Mouse (Mus musculus): ENCODE results near the gene Atp5d. TPM values are rescaled to one million over a fixed set of nuclear protein-coding genes. Genes with fewer than 3 reads are reported as not detected.

The Atp5d gene
- polyA plus RNA-seq, 1 experiment, result 445 TPM

DNA sequence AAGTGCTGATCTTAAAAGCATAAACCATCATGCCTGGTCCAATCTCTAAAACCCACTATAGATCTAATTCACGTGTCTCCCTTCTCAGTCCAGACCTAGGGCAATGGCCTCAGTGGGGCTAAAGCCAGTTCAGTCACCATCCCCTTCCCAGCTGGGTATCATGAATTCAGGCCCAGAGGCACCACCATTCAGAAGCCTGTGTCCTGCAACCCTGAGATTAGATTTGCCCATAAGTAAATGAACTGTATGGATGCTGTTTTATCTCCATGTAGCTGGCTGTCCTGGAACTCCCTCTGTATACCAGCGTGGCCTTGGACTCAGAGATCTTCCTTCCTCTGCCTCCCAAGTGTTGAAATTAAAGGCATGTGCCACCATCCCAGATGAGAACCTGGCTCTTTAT, 35.4 kb upstream of the Atp5d start:
- TF ChIP-seq POLR2A (IDR thresholded peaks at IDR 0.05; ENCODE audit: borderline replicate concordance, extremely low read depth, insufficient read depth, insufficient read length, poor library complexity, severe bottlenecking) (no peak), CTCF (IDR thresholded peaks at IDR 0.05; ENCODE audit: borderline replicate concordance, extremely low read depth, insufficient read depth, insufficient read length) (no peak)
- no peak for DNase-seq (ENCODE audit: low read depth)

DNA sequence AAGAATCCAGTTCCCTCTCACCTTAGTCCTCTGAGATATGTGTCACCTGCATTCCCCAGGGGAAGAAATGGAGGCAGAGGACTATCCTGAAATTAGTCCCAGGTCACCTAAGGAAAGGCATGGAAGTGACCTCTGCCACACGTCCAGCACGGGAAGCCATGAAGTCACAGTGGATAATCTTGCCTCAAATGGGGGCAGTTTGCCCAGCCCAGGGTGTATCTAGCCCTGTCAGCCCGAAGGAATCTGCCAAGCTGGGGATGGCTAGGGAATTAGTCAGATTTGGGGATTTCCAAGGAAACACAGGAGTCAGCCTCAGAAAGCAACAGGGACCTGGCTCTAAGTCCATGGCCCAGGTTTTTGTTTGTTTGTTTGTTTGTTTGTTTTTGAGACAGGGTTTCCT, 34.3 kb upstream of the Atp5d start:
- TF ChIP-seq CTCF (IDR thresholded peaks at IDR 0.05; ENCODE audit: borderline replicate concordance, extremely low read depth, insufficient read depth, insufficient read length) (no peak), POLR2A (IDR thresholded peaks at IDR 0.05; ENCODE audit: borderline replicate concordance, extremely low read depth, insufficient read depth, insufficient read length, poor library complexity, severe bottlenecking) (no peak)
- no peak for DNase-seq (ENCODE audit: low read depth)

DNA sequence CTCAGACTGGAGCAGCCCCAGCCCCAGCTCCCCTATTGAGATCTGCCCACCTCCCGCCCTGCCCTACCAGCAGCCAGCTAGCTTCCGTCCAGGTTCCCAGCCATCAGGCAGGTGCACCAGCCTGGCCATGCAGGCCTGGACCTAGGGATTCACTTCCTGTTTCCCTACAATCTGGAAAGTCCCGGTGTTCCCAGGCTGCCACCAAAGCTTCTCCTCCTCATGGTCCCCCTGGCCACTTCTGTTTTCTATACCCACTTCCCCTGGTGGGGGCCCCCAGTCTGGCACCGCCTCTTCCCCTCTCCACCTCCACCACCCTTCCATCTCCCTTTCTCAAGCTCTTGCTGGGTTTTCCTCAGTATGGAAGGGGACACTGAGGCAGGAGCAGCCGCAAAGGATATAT, 33.0 kb upstream of the Atp5d start, which contains the start of gene Sbno2:
TSS of gene Sbno2 (minus strand) at position 112 of the 400 bp plus-strand sequence.
- no peak for DNase-seq (ENCODE audit: low read depth)
- no peak for TF ChIP-seq CTCF (IDR thresholded peaks at IDR 0.05; ENCODE audit: borderline replicate concordance, extremely low read depth, insufficient read depth, insufficient read length)
- no peak for TF ChIP-seq POLR2A (IDR thresholded peaks at IDR 0.05; ENCODE audit: borderline replicate concordance, extremely low read depth, insufficient read depth, insufficient read length, poor library complexity, severe bottlenecking)

DNA sequence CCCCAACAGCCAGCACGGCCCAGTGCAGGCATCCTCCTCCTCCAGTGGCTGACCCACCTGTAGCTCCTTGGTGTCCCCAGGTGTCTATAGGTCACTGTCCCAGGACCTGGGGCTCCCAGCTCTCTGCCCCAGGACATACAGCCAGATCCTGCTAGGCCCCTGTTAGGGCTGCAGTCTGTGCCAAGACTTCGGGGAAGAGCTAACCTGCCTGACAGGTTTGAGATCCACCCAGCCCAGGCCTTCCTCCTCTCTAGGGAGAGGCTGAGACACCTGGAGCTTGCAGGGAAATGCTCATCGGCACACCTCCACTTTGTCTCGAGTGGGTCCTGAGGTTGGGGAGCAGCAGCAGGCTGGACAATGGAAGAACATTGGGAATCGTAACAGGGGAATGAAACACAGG, 32.5 kb upstream of the Atp5d start:
- no peak for DNase-seq (ENCODE audit: low read depth)

DNA sequence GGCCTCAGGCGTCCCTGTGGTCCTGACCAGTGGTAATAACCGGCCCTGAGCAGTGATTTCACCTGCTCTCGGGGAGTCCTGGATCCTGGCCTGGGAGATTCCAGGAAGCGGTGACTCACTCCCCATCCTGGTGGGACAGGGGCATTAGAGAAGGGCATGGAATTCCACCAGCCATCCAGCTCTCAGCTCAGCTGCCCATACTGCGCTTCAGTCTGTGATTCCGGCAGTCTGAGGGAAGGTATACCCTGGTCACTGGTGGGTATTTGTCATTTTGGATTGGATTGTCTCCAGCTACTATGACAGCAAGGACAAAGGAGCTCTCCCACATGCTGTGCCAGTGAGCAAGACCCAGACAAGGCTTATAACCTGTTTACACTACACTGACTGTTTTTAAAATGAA, 30.8 kb upstream of the Atp5d start:
- DNase-seq (ENCODE audit: low read depth), result no peak
- TF ChIP-seq CTCF (IDR thresholded peaks at IDR 0.05; ENCODE audit: borderline replicate concordance, extremely low read depth, insufficient read depth, insufficient read length) (no peak), POLR2A (IDR thresholded peaks at IDR 0.05; ENCODE audit: borderline replicate concordance, extremely low read depth, insufficient read depth, insufficient read length, poor library complexity, severe bottlenecking) (no peak)

More for the DNA sequence above, 32.5 kb upstream of the Atp5d start:
- no peak for TF ChIP-seq CTCF (IDR thresholded peaks at IDR 0.05; ENCODE audit: borderline replicate concordance, extremely low read depth, insufficient read depth, insufficient read length)
- TF ChIP-seq POLR2A (IDR thresholded peaks at IDR 0.05; ENCODE audit: borderline replicate concordance, extremely low read depth, insufficient read depth, insufficient read length, poor library complexity, severe bottlenecking), result no peak

DNA sequence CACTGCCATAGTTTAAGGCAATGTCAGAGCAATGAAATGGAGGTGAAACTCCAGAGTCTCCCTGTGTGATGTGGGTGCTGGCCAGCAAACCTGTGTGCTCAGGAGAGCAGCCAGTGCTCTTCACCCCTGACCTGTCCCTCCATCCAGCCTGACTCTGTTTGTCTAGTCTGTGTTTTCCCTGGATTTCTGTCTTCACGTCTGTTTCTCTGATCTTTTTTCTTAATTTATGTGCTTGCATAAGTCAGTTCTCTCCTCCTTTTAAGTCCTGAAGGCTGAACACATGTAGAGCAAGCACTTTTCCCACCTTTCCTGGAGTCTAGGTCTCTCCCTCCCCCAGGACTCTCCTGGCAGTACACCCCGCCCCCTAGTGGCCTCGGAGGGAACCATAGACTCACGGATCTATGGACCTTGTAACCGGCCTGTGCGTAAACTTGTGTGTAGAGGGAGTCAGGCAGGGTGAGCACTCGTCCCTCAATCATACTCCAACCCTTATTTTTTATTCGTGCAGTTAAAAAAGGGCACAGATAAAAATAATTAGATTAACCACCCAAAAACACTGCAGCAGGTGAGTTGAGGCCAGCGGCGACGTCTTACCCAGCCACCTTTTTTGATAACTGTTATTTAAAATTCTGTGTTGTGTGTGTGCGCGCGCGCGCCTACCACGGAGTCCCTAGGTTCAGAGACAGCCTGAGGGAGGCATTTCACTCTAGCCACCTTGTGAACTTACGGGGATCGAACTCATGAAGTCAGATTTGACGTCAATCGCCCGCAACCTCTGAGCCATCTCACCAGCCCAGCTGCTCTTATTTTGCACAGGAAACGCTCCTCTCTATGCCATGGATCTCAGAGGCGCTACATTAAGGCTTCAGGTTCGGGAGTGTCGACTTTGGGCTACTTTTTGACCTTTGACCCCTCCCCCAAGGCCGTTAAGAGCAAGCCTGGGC, 23.8 kb upstream of the Atp5d start:
- DNase-seq (ENCODE audit: low read depth), result peak; percentile 92
- TF ChIP-seq CTCF (IDR thresholded peaks at IDR 0.05; ENCODE audit: borderline replicate concordance, extremely low read depth, insufficient read depth, insufficient read length), result peak; percentile 97
- no peak for TF ChIP-seq POLR2A (IDR thresholded peaks at IDR 0.05; ENCODE audit: borderline replicate concordance, extremely low read depth, insufficient read depth, insufficient read length, poor library complexity, severe bottlenecking)

DNA sequence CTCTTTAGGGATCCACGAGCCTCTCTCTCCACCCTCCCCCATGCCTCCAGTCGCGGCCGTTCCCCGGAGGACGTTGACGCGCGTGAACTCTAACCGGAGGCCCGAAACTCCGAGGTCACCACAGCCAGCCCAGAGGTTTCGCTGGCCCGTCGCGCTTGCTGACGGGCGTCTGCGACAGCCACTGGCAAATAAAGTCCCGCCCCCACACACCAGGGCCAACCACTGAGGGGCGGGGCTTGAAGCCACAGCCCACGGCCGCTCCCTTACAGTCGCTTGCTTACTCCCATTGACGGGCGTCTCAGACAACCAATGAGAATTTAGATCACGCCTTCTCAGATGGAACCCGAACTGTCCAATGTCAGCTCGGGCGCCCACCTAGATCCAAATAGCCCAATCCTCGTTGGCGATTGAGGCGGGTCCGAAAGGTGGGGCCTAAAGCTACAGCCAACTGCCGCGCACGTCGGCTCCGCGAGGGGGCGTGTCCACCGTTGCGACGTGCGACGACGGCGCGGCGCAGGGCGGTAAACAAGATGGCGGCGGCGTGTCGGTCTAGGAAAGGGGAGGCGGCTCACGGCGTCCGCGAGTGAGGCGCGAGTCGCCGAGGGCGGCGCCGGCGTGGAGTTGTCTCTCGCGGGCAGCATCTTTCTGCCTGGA, 23.0 kb upstream of the Atp5d start, which contains the start of gene Stk11:
TSS of gene Stk11 (plus strand) at position 514 of the 654 bp plus-strand sequence.
- TF ChIP-seq CTCF (IDR thresholded peaks at IDR 0.05; ENCODE audit: borderline replicate concordance, extremely low read depth, insufficient read depth, insufficient read length) (no peak), POLR2A (IDR thresholded peaks at IDR 0.05; ENCODE audit: borderline replicate concordance, extremely low read depth, insufficient read depth, insufficient read length, poor library complexity, severe bottlenecking) (peak; percentile 85)
- peak; percentile 100 for DNase-seq (ENCODE audit: low read depth)

DNA sequence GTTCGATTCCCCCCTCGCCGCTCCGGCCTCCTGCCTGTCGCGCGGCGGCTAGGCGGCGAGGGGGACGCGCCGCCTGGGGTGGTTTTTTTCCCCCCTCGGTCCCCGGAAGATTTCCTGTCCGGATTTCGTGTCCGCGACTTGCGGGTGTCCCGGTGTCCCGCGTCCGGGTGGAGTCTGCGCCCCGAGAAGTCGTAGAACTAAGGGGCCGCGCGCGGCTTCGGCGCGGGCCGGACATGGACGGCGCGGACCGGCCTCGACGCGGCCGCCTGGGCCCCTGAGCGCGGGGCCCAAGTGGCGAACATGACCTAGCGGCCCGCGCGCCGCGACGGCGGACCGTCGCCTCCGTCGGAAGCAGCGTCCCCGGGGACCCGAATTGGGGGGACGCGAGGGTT, 22.5 kb upstream of the Atp5d start:
- TF ChIP-seq POLR2A (IDR thresholded peaks at IDR 0.05; ENCODE audit: borderline replicate concordance, extremely low read depth, insufficient read depth, insufficient read length, poor library complexity, severe bottlenecking), result no peak
- no peak for DNase-seq (ENCODE audit: low read depth)

DNA sequence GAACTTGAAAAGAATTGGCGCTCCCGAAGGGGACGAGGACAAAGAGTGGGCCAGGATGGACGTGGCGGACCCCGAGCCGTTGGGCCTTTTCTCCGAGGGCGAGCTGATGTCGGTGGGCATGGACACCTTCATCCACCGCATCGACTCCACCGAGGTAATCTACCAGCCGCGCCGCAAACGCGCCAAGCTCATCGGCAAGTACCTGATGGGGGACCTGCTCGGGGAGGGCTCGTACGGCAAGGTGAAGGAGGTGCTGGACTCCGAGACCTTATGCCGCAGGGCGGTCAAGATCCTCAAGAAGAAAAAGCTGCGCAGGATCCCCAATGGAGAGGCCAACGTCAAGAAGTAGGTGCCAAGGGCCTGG, 21.9 kb upstream of the Atp5d start:
- TF ChIP-seq POLR2A (IDR thresholded peaks at IDR 0.05; ENCODE audit: borderline replicate concordance, extremely low read depth, insufficient read depth, insufficient read length, poor library complexity, severe bottlenecking) (no peak), CTCF (IDR thresholded peaks at IDR 0.05; ENCODE audit: borderline replicate concordance, extremely low read depth, insufficient read depth, insufficient read length) (no peak)
- DNase-seq (ENCODE audit: low read depth), result peak; percentile 33

DNA sequence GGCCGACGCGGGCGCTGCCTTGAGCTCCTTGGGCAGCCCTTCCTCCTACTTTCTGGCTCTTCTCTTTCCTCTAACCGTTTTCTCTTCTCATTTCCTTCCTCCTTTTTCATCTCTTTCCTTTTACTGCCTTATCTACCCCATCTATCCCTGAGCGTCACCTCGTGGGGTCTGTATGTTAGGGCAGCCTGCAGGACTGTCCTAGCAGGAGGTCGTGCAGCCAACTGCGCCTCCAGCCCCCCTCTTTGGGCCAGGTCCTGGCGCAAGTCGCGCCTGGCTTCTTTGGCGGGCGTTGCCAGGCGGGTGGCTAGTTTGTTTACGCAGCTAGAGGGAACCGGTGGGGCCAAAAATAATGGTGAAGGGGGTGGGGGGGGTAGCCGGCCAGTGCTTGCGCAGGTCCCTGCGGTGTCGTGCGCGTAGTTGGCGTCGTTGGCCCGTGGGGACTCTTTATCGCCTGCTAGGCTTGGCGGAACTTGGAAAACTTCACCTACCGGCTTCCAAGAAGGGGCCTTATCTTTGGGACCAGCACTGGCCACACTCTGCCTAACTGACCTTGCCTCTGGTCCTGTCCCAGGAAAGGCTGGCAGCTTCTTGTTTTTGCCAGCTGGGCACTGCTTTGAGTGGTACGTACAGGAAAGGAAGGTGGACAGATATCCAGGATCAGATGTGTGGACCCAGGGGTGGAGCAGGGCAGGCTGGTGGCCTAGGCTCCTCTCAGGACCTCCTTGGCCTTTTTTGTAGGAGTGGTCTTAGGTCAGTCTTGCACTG, 21.3 kb upstream of the Atp5d start:
- peak; percentile 38 for DNase-seq (ENCODE audit: low read depth)
- TF ChIP-seq POLR2A (IDR thresholded peaks at IDR 0.05; ENCODE audit: borderline replicate concordance, extremely low read depth, insufficient read depth, insufficient read length, poor library complexity, severe bottlenecking), result no peak
- no peak for TF ChIP-seq CTCF (IDR thresholded peaks at IDR 0.05; ENCODE audit: borderline replicate concordance, extremely low read depth, insufficient read depth, insufficient read length)

DNA sequence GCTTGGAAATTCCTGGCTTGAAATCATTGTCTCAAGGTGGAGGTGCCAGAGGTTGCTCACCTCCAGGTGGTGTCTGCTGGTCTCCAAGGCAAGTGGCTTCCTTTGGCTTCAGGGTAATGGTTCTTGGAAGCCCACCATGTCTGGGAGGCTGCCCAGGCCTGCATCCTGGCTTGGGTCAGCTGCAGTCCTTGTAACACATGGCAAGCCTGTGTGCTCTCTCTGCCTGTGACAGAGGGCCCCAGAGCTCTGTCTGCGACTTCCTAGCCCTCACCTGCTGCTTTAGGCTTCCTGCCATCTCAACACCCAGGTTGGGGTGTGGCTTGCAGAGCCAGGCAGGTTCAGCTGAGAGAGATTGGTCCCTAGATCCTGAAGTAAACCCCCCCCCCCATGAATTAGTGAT, 20.7 kb upstream of the Atp5d start:
- TF ChIP-seq CTCF (IDR thresholded peaks at IDR 0.05; ENCODE audit: borderline replicate concordance, extremely low read depth, insufficient read depth, insufficient read length) (no peak), POLR2A (IDR thresholded peaks at IDR 0.05; ENCODE audit: borderline replicate concordance, extremely low read depth, insufficient read depth, insufficient read length, poor library complexity, severe bottlenecking) (no peak)
- no peak for DNase-seq (ENCODE audit: low read depth)

Measured in brain, embryonic 14.5 days (tissue).